ENCODE assay signal across 13 mouse cellular contexts in genomic region chr2:160655561-160655960, GRCm38 (mm10). TPM values are rescaled to one million over a fixed set of nuclear protein-coding genes. Genes with fewer than 3 reads are reported as not detected.
DNase-seq lines count a peak whose midpoint lies in the region; ATAC-seq lines count a peak whose summit lies in the region.
"Had no signal": no experiment of that assay in that cellular context is flagged by ENCODE, and none has a peak within 500 bp of the region (broad histone marks: within the 10 kb centered on the region; RNA-seq: fewer than 3 reads in every experiment).

No protein-coding gene starts in this region.

- no peak for ATAC-seq in erythroblast, adult 5-6 weeks (replicated peaks; ENCODE audit: low FRiP score, poor library complexity, severe bottlenecking)
- ATAC-seq: CD4-positive, CD25-positive, alpha-beta regulatory T cell, adult 4 months; inflammation-experienced regulatory T-cells, adult 6 months had no signal

- DNase-seq in left cerebral cortex, postnatal 4 days = peak; percentile 8
- no peak for DNase-seq in left cerebral cortex, adult 8-10 months (ENCODE audit: low spot score in 2 of 2)
- peak; percentile 82 for DNase-seq in brain, adult 2 months (ENCODE audit: low read depth, low spot score)
- peak; percentile 63 to 66 for DNase-seq in cerebellum, postnatal 10 days
- DNase-seq in layer of hippocampus, postnatal 14 days (ENCODE audit: low spot score in 2 of 2) = peak; percentile 25 to 78
- no peak for DNase-seq in embryo, embryonic 11 days
- DNase-seq: heart, adult 11 months; lung, adult 18-20 months; lung, postnatal 36 days; thymus, adult 2 months had no signal

- intact Hi-C loops in left cerebral cortex, postnatal 4 days (cut with DNase I) = no loop called here

RNA-seq across cellular contexts. Expression of gene Top1, which starts 9.9 kb away (rescaled TPM):
- 100 to 1,000 TPM; 105 to 122 TPM for total RNA-seq in left cerebral cortex, postnatal 4 days (2021)
- total RNA-seq in left cerebral cortex, adult 8-10 months (2022) = 10 to 100 TPM; 65.3 to 71.3 (median 70.4) TPM
- total RNA-seq in layer of hippocampus, postnatal 14 days (2021) = 10 to 100 TPM; 80.3 to 88.0 TPM
- 145 and 146 TPM in 2 replicates for total RNA-seq in erythroblast, adult 5-6 weeks (2015; ENCODE audit: low replicate concordance)
- 336 and 395 TPM in 2 replicates for total RNA-seq in erythroblast, adult 5-6 weeks (2017; ENCODE audit: low replicate concordance)

Comparison
In these comparisons a context has a peak if more than half of its experiments do, and no peak if none do; other contexts are left out.
1. DNase-seq: peak in left cerebral cortex, postnatal 4 days (single experiment), brain, adult 2 months (single experiment), cerebellum, postnatal 10 days (2 of 2) and layer of hippocampus, postnatal 14 days (2 of 2); none in left cerebral cortex, adult 8-10 months (0 of 2) and embryo, embryonic 11 days (single experiment).